Mouse (Mus musculus) lung, adult 2 months (tissue): ENCODE measurements around the gene Snd1.

Source experiments
- CTCF ChIP-seq: fragments of 200-500 bp; IDR thresholded peaks from 2 replicates; pipeline ENCODE4 v1.5.1; 2011; ENCODE audit warnings: mild to moderate bottlenecking, low read length, control low read depth; ENCODE audit not compliant: insufficient read depth
- POLR2A ChIP-seq: fragments of 200-500 bp; IDR thresholded peaks from 2 replicates; pipeline ENCODE4 v1.6.1; 2011; ENCODE audit warnings: low read depth, mild to moderate bottlenecking, control low read depth, low read length, borderline replicate concordance; ENCODE audit errors: extremely low read depth

DNA sequence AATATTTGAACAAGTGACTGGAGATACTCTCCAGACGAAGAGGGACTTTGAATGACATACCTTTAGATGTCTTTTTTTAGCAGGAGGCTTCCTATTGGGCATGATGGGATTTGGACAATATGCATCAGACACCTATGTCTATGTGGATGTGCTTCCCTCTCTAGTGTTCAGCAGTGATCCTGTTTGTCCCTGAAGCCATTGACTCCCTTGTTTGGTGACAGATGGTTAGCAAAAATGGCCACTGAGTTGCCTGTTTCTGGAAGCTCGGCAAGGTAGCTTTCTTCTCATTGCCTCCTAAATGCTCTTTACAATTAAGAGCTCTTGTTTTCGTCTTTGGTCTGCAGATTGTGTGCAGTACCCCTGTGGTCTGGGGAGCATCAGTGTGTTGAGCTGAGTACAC, 158.7 kb downstream of the Snd1 start:
- TF ChIP-seq CTCF (no peak), POLR2A (no peak)
